Mouse (Mus musculus) bone marrow, adult 2 months (tissue): ENCODE data around the gene Pcsk6. TPM values are rescaled to one million over a fixed set of nuclear protein-coding genes. Genes with fewer than 3 reads are reported as not detected.

ENCODE experiments used
- H3K27ac ChIP-seq: fragments of 200-500 bp; 2 replicates; pipeline ENCODE4 v1.5.1; 2012; ENCODE audit warnings: low read depth, mild to moderate bottlenecking, control low read depth, inconsistent platforms, low read length; ENCODE audit not compliant: control insufficient read depth, poor library complexity, insufficient read depth
- H3K4me1 ChIP-seq: fragments of 200-500 bp; 2 replicates; pipeline ENCODE4 v1.6.1; 2011; ENCODE audit warnings: low read length; ENCODE audit not compliant: control insufficient read depth, insufficient read depth
- H3K4me3 ChIP-seq: fragments of 200-500 bp; replicated peaks from 2 replicates; pipeline ENCODE3; 2011; ENCODE audit warnings: mild to moderate bottlenecking, low read depth, low read length, control low read depth; ENCODE audit not compliant: control insufficient read depth
- CTCF ChIP-seq: fragments of 200-500 bp; IDR thresholded peaks from 2 replicates; pipeline ENCODE4 v1.5.1; 2011; ENCODE audit warnings: low read length, control low read depth; ENCODE audit not compliant: control insufficient read depth, insufficient read depth
- POLR2A ChIP-seq: fragments of 200-500 bp; IDR thresholded peaks from 2 replicates; pipeline ENCODE4 v1.6.1; 2011; ENCODE audit warnings: low read depth, mild to moderate bottlenecking, control low read depth, low read length, borderline replicate concordance; ENCODE audit not compliant: control insufficient read depth
- WGBS: fragments of 180-500 bp; shearing (Covaris S2); methylation state at CpG from one replicate; pipeline ENCODE4 v1.1.7; 2018; 5-methylcytosine and 5-hydroxymethylcytosine counted together
- polyA plus RNA-seq: library from polyadenylated mRNA; stranded (reverse); fragments of >200 nt; gene quantifications from 2 replicates; pipeline ENCODE4 v1.2.4, GENCODE M21; 2011; ENCODE audit warnings: low replicate concordance; ENCODE audit not compliant: missing spikeins, insufficient read depth, insufficient read length

The Pcsk6 gene
- polyA plus RNA-seq, 1 experiment, result 5.3 TPM

GRCm38 (mm10) chr7:65860981-65861380 lies 553 bp upstream of the Pcsk6 start:
- H3K27ac ChIP-seq, result no peak overlapping the region
- no peak for TF ChIP-seq POLR2A
- TF ChIP-seq CTCF, result no peak
- 62% methylated on average over 7 of the region's 7 CpGs for WGBS
- H3K4me1 ChIP-seq, result no peaks in the 10 kb centered on the region
- H3K4me3 ChIP-seq, result no peak overlapping the region

GRCm38 (mm10) chr7:65862473-65863176 lies 1.1 kb downstream of the Pcsk6 start:
- Histone ChIP-seq H3K4me1 (no peaks in the 10 kb centered on the region), H3K27ac (no peak overlapping the region; the same call in 1 of the 2 replicates), H3K4me3 (no peak overlapping the region)
- WGBS, result 6% methylated on average over 61 of the region's 61 CpGs
- TF ChIP-seq POLR2A (no peak), CTCF (no peak)

GRCm38 (mm10) chr7:65869173-65869572 lies 7.6 kb downstream of the Pcsk6 start:
- TF ChIP-seq POLR2A, result no peak
- 87% methylated on average over 16 of the region's 16 CpGs for WGBS
- no peak overlapping the region for H3K27ac ChIP-seq

GRCm38 (mm10) chr7:65869794-65870193 lies 8.3 kb downstream of the Pcsk6 start:
- WGBS, result 83% methylated on average over 5 of the region's 5 CpGs
- TF ChIP-seq CTCF (no peak), POLR2A (no peak)

More at GRCm38 (mm10) chr7:65869173-65869572, 7.6 kb downstream of the Pcsk6 start:
- H3K4me1 ChIP-seq, result no peaks in the 10 kb centered on the region
- H3K4me3 ChIP-seq, result no peak overlapping the region

GRCm38 (mm10) chr7:65870227-65870626 lies 8.7 kb downstream of the Pcsk6 start:
- Histone ChIP-seq H3K27ac (no peak overlapping the region), H3K4me3 (no peak overlapping the region), H3K4me1 (no peaks in the 10 kb centered on the region)
- TF ChIP-seq POLR2A (no peak), CTCF (no peak)
- 72% methylated on average over 5 of the region's 5 CpGs for WGBS

More at GRCm38 (mm10) chr7:65869794-65870193, 8.3 kb downstream of the Pcsk6 start:
- Histone ChIP-seq H3K4me1 (no peaks in the 10 kb centered on the region), H3K27ac (no peak overlapping the region), H3K4me3 (no peak overlapping the region)

GRCm38 (mm10) chr7:65870928-65871580 lies 9.5 kb downstream of the Pcsk6 start:
- Histone ChIP-seq H3K4me3 (no peak overlapping the region), H3K4me1 (no peaks in the 10 kb centered on the region), H3K27ac (no peak overlapping the region)
- WGBS, result 65% methylated on average over 10 of the region's 10 CpGs
- no peak for TF ChIP-seq POLR2A
- TF ChIP-seq CTCF, result no peak

GRCm38 (mm10) chr7:65871851-65872250 lies 10.3 kb downstream of the Pcsk6 start:
- no peak overlapping the region for H3K27ac ChIP-seq
- H3K4me3 ChIP-seq, result no peak overlapping the region
- no peaks in the 10 kb centered on the region for H3K4me1 ChIP-seq
- TF ChIP-seq POLR2A, result no peak
- no peak for TF ChIP-seq CTCF
- WGBS, result 44% methylated on average over 2 of the region's 2 CpGs

- 79% methylated on average over 6 of the region's 6 CpGs for WGBS
- Histone ChIP-seq H3K4me3 (no peak overlapping the region), H3K4me1 (no peaks in the 10 kb centered on the region), H3K27ac (no peak overlapping the region)
- TF ChIP-seq POLR2A (no peak), CTCF (no peak)
Measured at GRCm38 (mm10) chr7:65873176-65873845, 11.8 kb downstream of the Pcsk6 start.
